ENCODE assay signal across 8 mouse cellular contexts in genomic region chr14:87140963-87141486, GRCm38 (mm10). TPM values are rescaled to one million over a fixed set of nuclear protein-coding genes. Genes with fewer than 3 reads are reported as not detected.
DNase-seq lines count a peak whose midpoint lies in the region; ATAC-seq lines count a peak whose summit lies in the region.

TSS of gene Diaph3 (minus strand) at chr14:87141235.

- no peaks in the 10 kb centered on the region for H3K4me1 ChIP-seq in hindbrain, embryonic 11.5 days (replicated peaks; ENCODE audit: control insufficient read depth, insufficient read depth, low read length)

- H3K27ac ChIP-seq in hindbrain, embryonic 11.5 days (ENCODE audit: low read depth, low read length) = no peak within 1 kb of the TSS

- H3K9ac ChIP-seq in hindbrain, embryonic 11.5 days (ENCODE audit: low read depth, low read length) = peak within 1 kb of the TSS; percentile 59

- H3K9me3 ChIP-seq in hindbrain, embryonic 11.5 days (ENCODE audit: control insufficient read depth, low read length) = no peaks in the 10 kb centered on the region

- peak; percentile 100 for ATAC-seq in hindbrain, embryonic 11.5 days (ENCODE audit: low FRiP score)

- no peaks in the 10 kb centered on the region for H3K27me3 ChIP-seq in hindbrain, embryonic 11.5 days (ENCODE audit: control insufficient read depth, insufficient read depth, low read length)

- H3K4me3 ChIP-seq in hindbrain, embryonic 11.5 days (ENCODE audit: low read depth, low read length) = peak within 1 kb of the TSS; percentile 76

- peak; percentile 98 for DNase-seq in Muller cell, postnatal 12 days (ENCODE audit: inconsistent ontology term)
- peak; percentile 81 for DNase-seq in cerebellum, adult 9-11 months
- DNase-seq in frontal cortex, adult 2 months (ENCODE audit: extremely low spot score in 1 of 2, low spot score in 1 of 2) = peak; percentile 81 to 98
- peak; percentile 99 for DNase-seq in hindbrain, embryonic 11.5 days (ENCODE audit: low spot score)
- peak; percentile 97 to 98 for DNase-seq in layer of hippocampus, postnatal 10 days (ENCODE audit: low spot score in 2 of 2)
- DNase-seq in lung, postnatal 10 days = peak; percentile 97
- DNase-seq in ovary, postnatal 36 days (ENCODE audit: low spot score) = peak; percentile 96
- peak; percentile 95 for DNase-seq in thymus, postnatal 25 days

- peak within 1 kb of the TSS; percentile 81 for H3K4me2 ChIP-seq in hindbrain, embryonic 11.5 days (replicated peaks; ENCODE audit: low read depth, low read length)

- WGBS in hindbrain, embryonic 11.5 days = under 1% methylated on average over 43 of the region's 43 CpGs

- H3K36me3 ChIP-seq in hindbrain, embryonic 11.5 days (ENCODE audit: control insufficient read depth, insufficient read depth, low read length) = no peaks in the 10 kb centered on the region

RNA-seq across cellular contexts. Expression of gene Diaph3, which starts in this region (rescaled TPM):
- 4.4 and 4.5 TPM in 2 replicates for polyA plus RNA-seq in frontal cortex, adult 2 months (2012; rRNA removed)
- polyA plus RNA-seq in hindbrain, embryonic 11.5 days (2014; fragmentation: Nextera tagmentation; extraction: Ambion mirVana) = 8.2 and 20.3 TPM in 2 replicates
- total RNA-seq in layer of hippocampus, postnatal 10 days (2021) = 1 to 10 TPM; 6.8 to 7.6 TPM
